20 mouse cellular contexts compared by ENCODE assay signal in the genomic region with DNA sequence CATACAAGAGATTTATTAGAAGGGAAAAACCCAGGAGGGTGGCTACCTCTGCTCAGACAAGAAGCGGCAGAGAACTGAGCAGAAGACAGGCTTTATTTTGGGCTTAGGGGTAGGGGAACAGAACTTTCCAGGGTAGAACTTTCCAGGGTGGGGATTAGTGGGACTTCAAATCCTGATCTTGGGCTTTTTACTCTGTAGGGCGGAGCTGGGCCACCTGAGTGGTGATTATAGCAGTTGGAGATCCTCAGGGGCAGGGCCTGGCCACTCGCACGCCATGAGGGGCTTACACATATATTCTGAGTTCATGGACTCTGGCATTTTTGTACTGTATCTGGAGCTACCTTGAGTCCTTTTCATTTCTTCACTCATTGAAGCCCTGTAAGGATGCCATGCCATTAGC. TPM values are rescaled to one million over a fixed set of nuclear protein-coding genes. Genes with fewer than 3 reads are reported as not detected.
DNase-seq lines count a peak whose midpoint lies in the region; ATAC-seq and TF ChIP-seq lines count a peak whose summit lies in the region.
"Had no signal": no experiment of that assay in that cellular context is flagged by ENCODE, and none has a peak within 500 bp of the region (broad histone marks: within the 10 kb centered on the region; RNA-seq: fewer than 3 reads in every experiment).

No protein-coding gene starts in this region.

- H3K9ac ChIP-seq in forebrain, postnatal 0 days = no peak overlapping the region
- no peak overlapping the region for H3K9ac ChIP-seq in heart, embryonic 13.5 days
- no peak overlapping the region for H3K9ac ChIP-seq in MEL (ENCODE audit: control insufficient read depth, low read depth, low read length, poor library complexity, severe bottlenecking)
- no peak overlapping the region for H3K9ac ChIP-seq in liver, embryonic 15.5 days
- H3K9ac ChIP-seq in stomach, postnatal 0 days (ENCODE audit: low read length) = no peak overlapping the region
- H3K9ac ChIP-seq: embryonic facial prominence, embryonic 12.5 days; heart, embryonic 15.5 days; hindbrain, embryonic 15.5 days had no signal

- 0 out of 2 replicates have a peak, but pooled peaks cover 5% of the 10 kb centered on the region for H3K4me1 ChIP-seq in forebrain, embryonic 10.5 days
- H3K4me1 ChIP-seq in forebrain, postnatal 0 days (ENCODE audit: insufficient read depth) = no peaks in the 10 kb centered on the region
- peaks cover 31% of the 10 kb centered on the region for H3K4me1 ChIP-seq in heart, embryonic 13.5 days
- H3K4me1 ChIP-seq in MEL (ENCODE audit: control insufficient read depth in 1 of 2, insufficient read depth in 2 of 2, low read length in 2 of 2) = peaks cover 7 to 44% of the 10 kb centered on the region in 2 experiments
- H3K4me1 ChIP-seq in liver, embryonic 15.5 days (replicated peaks) = peaks cover 72% of the 10 kb centered on the region
- no peaks in the 10 kb centered on the region for H3K4me1 ChIP-seq in stomach, postnatal 0 days (replicated peaks; ENCODE audit: control insufficient read depth, insufficient read depth)
- H3K4me1 ChIP-seq: embryonic facial prominence, embryonic 12.5 days; hindbrain, embryonic 15.5 days had no signal

- intact Hi-C loops in heart, postnatal 14 days (cut with DNase I) = loop anchor here (10.0 kb wide), 1 partner anchor 997 kb away; no protein-coding TSS in a partner anchor

- no peak for TF ChIP-seq POLR2A in MEL (IDR thresholded peaks at IDR 0.05; ENCODE audit: control insufficient read depth in 1 of 2, insufficient read depth in 1 of 2, low read depth in 1 of 2, low read length in 2 of 2, poor library complexity in 1 of 2)

- no peaks in the 10 kb centered on the region for H3K79me2 ChIP-seq in MEL (ENCODE audit: control insufficient read depth, insufficient read depth, low read length, poor library complexity)

- no peak for TF ChIP-seq CTCF in forebrain, postnatal 0 days (IDR thresholded peaks at IDR 0.05; ENCODE audit: low read depth)
- no peak for TF ChIP-seq CTCF in MEL (IDR thresholded peaks at IDR 0.05 in 2 of 3, conservative IDR thresholded peaks at IDR 0.05 in 1 of 3; ENCODE audit: control insufficient read depth in 1 of 3, insufficient read depth in 1 of 3, low read depth in 2 of 3, low read length in 3 of 3, poor library complexity in 1 of 3, severe bottlenecking in 1 of 3)
- no peak for TF ChIP-seq CTCF in stomach, postnatal 0 days (IDR thresholded peaks at IDR 0.05; ENCODE audit: low read depth)

- TF ChIP-seq EP300 in MEL (IDR thresholded peaks at IDR 0.05; ENCODE audit: low read depth in 1 of 2, low read length in 2 of 2) = no peak
- no peak for TF ChIP-seq EP300 in stomach, postnatal 0 days (optimal IDR thresholded peaks at IDR 0.05)

- no peaks in the 10 kb centered on the region for H3K36me3 ChIP-seq in forebrain, embryonic 10.5 days (replicated peaks)
- H3K36me3 ChIP-seq in forebrain, postnatal 0 days (ENCODE audit: insufficient read depth) = no peaks in the 10 kb centered on the region
- no peaks in the 10 kb centered on the region for H3K36me3 ChIP-seq in heart, embryonic 13.5 days
- H3K36me3 ChIP-seq in MEL (ENCODE audit: control insufficient read depth in 1 of 2, insufficient read depth in 2 of 2, low read length in 2 of 2) = peaks cover 0 to 34% of the 10 kb centered on the region in 2 experiments; a peak in 2 of 4 replicates
- H3K36me3 ChIP-seq in liver, embryonic 15.5 days (replicated peaks) = no peaks in the 10 kb centered on the region
- H3K36me3 ChIP-seq in stomach, postnatal 0 days (ENCODE audit: control insufficient read depth, insufficient read depth, low read length) = no peaks in the 10 kb centered on the region
- H3K36me3 ChIP-seq: embryonic facial prominence, embryonic 12.5 days; heart, embryonic 15.5 days; hindbrain, embryonic 15.5 days had no signal

- H3K4me3 ChIP-seq in forebrain, embryonic 10.5 days = no peak overlapping the region
- no peak overlapping the region for H3K4me3 ChIP-seq in forebrain, postnatal 0 days (ENCODE audit: low read depth, low read length)
- H3K4me3 ChIP-seq in heart, embryonic 13.5 days = no peak overlapping the region
- no peak overlapping the region for H3K4me3 ChIP-seq in MEL (ENCODE audit: control insufficient read depth in 1 of 2, insufficient read depth in 1 of 2, low read depth in 2 of 2, low read length in 2 of 2)
- H3K4me3 ChIP-seq in liver, embryonic 15.5 days (replicated peaks) = no peak overlapping the region
- H3K4me3 ChIP-seq in stomach, postnatal 0 days (ENCODE audit: low read depth, low read length) = no peak overlapping the region
- H3K4me3 ChIP-seq: embryonic facial prominence, embryonic 12.5 days; heart, embryonic 15.5 days; hindbrain, embryonic 15.5 days had no signal

- H3K4me2 ChIP-seq in forebrain, postnatal 0 days (ENCODE audit: low read depth) = no peak overlapping the region
- peak overlapping the region; percentile 42; the same call in 1 of the 2 replicates for H3K4me2 ChIP-seq in heart, embryonic 13.5 days
- H3K4me2 ChIP-seq in liver, embryonic 15.5 days = peak overlapping the region; percentile 51
- no peak overlapping the region for H3K4me2 ChIP-seq in stomach, postnatal 0 days (replicated peaks; ENCODE audit: low read depth)
- H3K4me2 ChIP-seq: embryonic facial prominence, embryonic 12.5 days; heart, embryonic 15.5 days; hindbrain, embryonic 15.5 days had no signal

- H3K9me3 ChIP-seq in forebrain, embryonic 10.5 days = no peaks in the 10 kb centered on the region
- H3K9me3 ChIP-seq in forebrain, postnatal 0 days (ENCODE audit: low read length) = no peaks in the 10 kb centered on the region
- H3K9me3 ChIP-seq in heart, embryonic 13.5 days = no peaks in the 10 kb centered on the region
- H3K9me3 ChIP-seq in MEL (replicated peaks; ENCODE audit: insufficient read depth, low read length) = no peaks in the 10 kb centered on the region
- H3K9me3 ChIP-seq in liver, embryonic 15.5 days (replicated peaks) = no peaks in the 10 kb centered on the region
- H3K9me3 ChIP-seq in stomach, postnatal 0 days (ENCODE audit: control insufficient read depth, low read length) = no peaks in the 10 kb centered on the region
- H3K9me3 ChIP-seq: embryonic facial prominence, embryonic 12.5 days; heart, embryonic 15.5 days; hindbrain, embryonic 15.5 days had no signal

- no peak for TF ChIP-seq RAD21 in MEL (IDR thresholded peaks at IDR 0.05; ENCODE audit: low read depth, low read length)

- no peaks in the 10 kb centered on the region for H3K27me3 ChIP-seq in forebrain, embryonic 10.5 days (ENCODE audit: poor library complexity, severe bottlenecking)
- H3K27me3 ChIP-seq in forebrain, postnatal 0 days (ENCODE audit: insufficient read depth, low read length) = no peaks in the 10 kb centered on the region
- H3K27me3 ChIP-seq in heart, embryonic 13.5 days (replicated peaks) = no peaks in the 10 kb centered on the region
- H3K27me3 ChIP-seq in MEL (ENCODE audit: control insufficient read depth in 1 of 2, insufficient read depth in 2 of 2, low read length in 2 of 2) = no peaks in the 10 kb centered on the region
- H3K27me3 ChIP-seq in liver, embryonic 15.5 days = no peaks in the 10 kb centered on the region
- H3K27me3 ChIP-seq in stomach, postnatal 0 days (ENCODE audit: control insufficient read depth, insufficient read depth, low read length) = no peaks in the 10 kb centered on the region
- H3K27me3 ChIP-seq: embryonic facial prominence, embryonic 12.5 days; hindbrain, embryonic 15.5 days had no signal

- ATAC-seq in forebrain, postnatal 0 days = no peak
- ATAC-seq in heart, embryonic 13.5 days (ENCODE audit: extremely low read depth, insufficient number of reproducible peaks, low FRiP score, low TSS enrichment) = no peak
- no peak for ATAC-seq in liver, embryonic 15.5 days (ENCODE audit: insufficient read depth)
- ATAC-seq in stomach, postnatal 0 days (ENCODE audit: low FRiP score, low TSS enrichment) = no peak
- ATAC-seq: forebrain, embryonic 14.5 days had no signal

- 0 out of 2 replicates have a peak overlapping the region, but pooled peaks have one; percentile 35 for H3K27ac ChIP-seq in forebrain, embryonic 10.5 days
- H3K27ac ChIP-seq in forebrain, postnatal 0 days (ENCODE audit: low read depth, low read length) = no peak overlapping the region
- H3K27ac ChIP-seq in heart, embryonic 13.5 days (replicated peaks) = no peak overlapping the region
- no peak overlapping the region for H3K27ac ChIP-seq in MEL (ENCODE audit: control insufficient read depth, low read depth, low read length)
- peak overlapping the region; percentile 74 for H3K27ac ChIP-seq in liver, embryonic 15.5 days (replicated peaks)
- H3K27ac ChIP-seq in stomach, postnatal 0 days (replicated peaks) = no peak overlapping the region
- H3K27ac ChIP-seq: embryonic facial prominence, embryonic 12.5 days; heart, embryonic 15.5 days; hindbrain, embryonic 15.5 days had no signal

- DNase-seq in forebrain, embryonic 10.5 days (ENCODE audit: extremely low spot score, low spot score) = no peak
- DNase-seq in forebrain, postnatal 0 days = no peak
- DNase-seq in heart, postnatal 14 days = no peak
- DNase-seq in MEL (ENCODE audit: low read depth, low spot score) = peak; percentile 7
- no peak for DNase-seq in stomach, postnatal 0 days (ENCODE audit: low spot score)
- no peak for DNase-seq in adrenal gland, postnatal 25 days
- DNase-seq: cerebellum, adult 11 months; cerebellum, adult 8-10 months; gastrocnemius, postnatal 36 days had no signal

- 75% methylated on average over 4 of the region's 4 CpGs for WGBS in forebrain, embryonic 10.5 days
- 88% methylated on average over 4 of the region's 4 CpGs for WGBS in forebrain, postnatal 0 days
- whole genome bisulfite sequencing in heart, embryonic 13.5 days = 86% methylated on average over 4 of the region's 4 CpGs
- 72% methylated on average over 4 of the region's 4 CpGs for WGBS in liver, embryonic 15.5 days (ENCODE audit: insufficient replicate concordance)
- 88% methylated on average over 4 of the region's 4 CpGs for WGBS in stomach, postnatal 0 days

RNA-seq across cellular contexts. Expression of gene Aqp8, which starts 0.8 kb away (rescaled TPM):
- 0.32 and 0.78 TPM in 2 replicates for polyA plus RNA-seq in forebrain, embryonic 10.5 days (2016; fragmentation: Nextera tagmentation; extraction: Ambion mirVana)
- total RNA-seq in forebrain, postnatal 0 days (2014; rRNA removed) = not detected in 2 replicates
- polyA plus RNA-seq in forebrain, postnatal 0 days (2015; fragmentation: Nextera tagmentation; extraction: Ambion mirVana) = not detected in 2 replicates
- polyA plus RNA-seq in heart, embryonic 13.5 days (2015; fragmentation: Nextera tagmentation; extraction: Ambion mirVana) = 1.9 and 3.4 TPM in 2 replicates
- total RNA-seq in heart, postnatal 14 days (2021) = 1 to 10 TPM in 1 of 2 experiments, under 1 TPM in 1; 0.98 to 2.0 TPM
- 0.33 and 2.1 TPM in 2 replicates for total RNA-seq in MEL (2012; rRNA removed)
- under 1 TPM in 1 of 2 experiments, not detected in 1; 0.46 TPM for polyA plus RNA-seq in MEL (2012; ENCODE audit: insufficient read depth in 1 of 2, insufficient read length in 2 of 2, low read depth in 1 of 2, low replicate concordance in 2 of 2, missing spikeins in 1 of 2)
- polyA plus RNA-seq in liver, embryonic 15.5 days (2015; fragmentation: Nextera tagmentation; extraction: Ambion mirVana) = 27.6 and 60.4 TPM in 2 replicates
- polyA plus RNA-seq in stomach, postnatal 0 days (2015; fragmentation: Nextera tagmentation; extraction: Ambion mirVana) = 0.06 and 0.13 TPM in 2 replicates
- total RNA-seq in adrenal gland, postnatal 25 days (2021) = not detected in 2 replicates
- total RNA-seq: adrenal gland, adult 2 months; adrenal gland, postnatal 36 days; common myeloid progenitor, adult 5-6 weeks; gastrocnemius, adult 8-10 months; gastrocnemius, postnatal 36 days had no signal
- polyA plus RNA-seq: adrenal gland, adult 2 months; forebrain, embryonic 14.5 days; hindbrain, embryonic 15.5 days had no signal

RNA-seq across cellular contexts. Expression of gene Zkscan2, which starts 38.9 kb away (rescaled TPM):
- polyA plus RNA-seq in forebrain, embryonic 10.5 days (2016; fragmentation: Nextera tagmentation; extraction: Ambion mirVana) = 4.6 and 5.0 TPM in 2 replicates
- 17.8 and 27.4 TPM in 2 replicates for total RNA-seq in forebrain, postnatal 0 days (2014; rRNA removed)
- polyA plus RNA-seq in forebrain, postnatal 0 days (2015; fragmentation: Nextera tagmentation; extraction: Ambion mirVana) = 3.7 and 5.9 TPM in 2 replicates
- 1.7 and 1.8 TPM in 2 replicates for polyA plus RNA-seq in heart, embryonic 13.5 days (2015; fragmentation: Nextera tagmentation; extraction: Ambion mirVana)
- total RNA-seq in heart, postnatal 14 days (2021) = under 1 TPM; 0.32 to 0.36 TPM
- total RNA-seq in MEL (2012; rRNA removed) = not detected in 2 replicates
- not detected for polyA plus RNA-seq in MEL (2012; ENCODE audit: insufficient read depth in 1 of 2, insufficient read length in 2 of 2, low read depth in 1 of 2, low replicate concordance in 2 of 2, missing spikeins in 1 of 2)
- 0.05 and 0.08 TPM in 2 replicates for polyA plus RNA-seq in liver, embryonic 15.5 days (2015; fragmentation: Nextera tagmentation; extraction: Ambion mirVana)
- polyA plus RNA-seq in stomach, postnatal 0 days (2015; fragmentation: Nextera tagmentation; extraction: Ambion mirVana) = 0.25 and 0.28 TPM in 2 replicates
- 2.0 and 3.1 TPM in 2 replicates for total RNA-seq in adrenal gland, postnatal 25 days (2021)
- total RNA-seq: common myeloid progenitor, adult 5-6 weeks had no signal
- polyA plus RNA-seq: C2C12 had no signal

Comparison
In these comparisons a context has a peak if more than half of its experiments do, and no peak if none do; other contexts are left out.
1. H3K27ac ChIP-seq: peak in forebrain, embryonic 10.5 days (single experiment) and liver, embryonic 15.5 days (single experiment); none in forebrain, postnatal 0 days (single experiment), heart, embryonic 13.5 days (single experiment), MEL (single experiment) and stomach, postnatal 0 days (single experiment).
2. H3K4me2 ChIP-seq: peak in heart, embryonic 13.5 days (single experiment) and liver, embryonic 15.5 days (single experiment); none in forebrain, postnatal 0 days (single experiment) and stomach, postnatal 0 days (single experiment).